Mouse (Mus musculus) liver, embryonic 15.5 days (tissue): ENCODE measurements around the gene Ptrh1. TPM values are rescaled to one million over a fixed set of nuclear protein-coding genes. Genes with fewer than 3 reads are reported as not detected.

Experiments used
- ATAC-seq: fragments of 200-750 bp; cut with Nextera tagmentation; 2 replicates; pipeline ENCODE4 v1.8.0; 2017; ENCODE audit warnings: moderate number of reproducible peaks, mild to moderate bottlenecking, moderate library complexity; ENCODE audit not compliant: insufficient read depth
- H3K27ac ChIP-seq: fragments of 300-500 bp; sonication (generic); replicated peaks from 2 replicates; pipeline ENCODE4 v1.5.1; 2015; ENCODE audit warnings: mild to moderate bottlenecking, inconsistent platforms
- H3K27me3 ChIP-seq: fragments of 300-500 bp; sonication (generic); 2 replicates; pipeline ENCODE4 v1.6.1; 2015; ENCODE audit warnings: mild to moderate bottlenecking, inconsistent platforms
- H3K36me3 ChIP-seq: fragments of 300-500 bp; sonication (generic); replicated peaks from 2 replicates; pipeline ENCODE4 v1.6.1; 2015; ENCODE audit warnings: moderate library complexity, mild to moderate bottlenecking, inconsistent platforms
- H3K4me1 ChIP-seq: fragments of 300-500 bp; sonication (generic); replicated peaks from 2 replicates; pipeline ENCODE4 v1.6.1; 2015; ENCODE audit warnings: inconsistent platforms
- H3K4me2 ChIP-seq: fragments of 300-500 bp; sonication (generic); 2 replicates; pipeline ENCODE4 v1.6.1; 2015; ENCODE audit warnings: moderate library complexity, mild to moderate bottlenecking, inconsistent platforms
- H3K4me3 ChIP-seq: fragments of 300-500 bp; sonication (generic); replicated peaks from 2 replicates; pipeline ENCODE4 v1.5.1; 2015; ENCODE audit warnings: mild to moderate bottlenecking, inconsistent platforms
- H3K9ac ChIP-seq: fragments of 300-500 bp; sonication (generic); 2 replicates; pipeline ENCODE4 v1.6.1; 2015; ENCODE audit warnings: moderate library complexity, mild to moderate bottlenecking, inconsistent platforms
- H3K9me3 ChIP-seq: fragments of 300-500 bp; sonication (generic); replicated peaks from 2 replicates; pipeline ENCODE4 v1.6.1; 2016; ENCODE audit warnings: inconsistent platforms
- WGBS: fragments of 180-500 bp; shearing (Covaris S2); methylation state at CpG from one replicate; pipeline ENCODE4 v1.1.7; 2015; ENCODE audit warnings: mixed read lengths; ENCODE audit not compliant: insufficient replicate concordance; 5-methylcytosine and 5-hydroxymethylcytosine counted together
- polyA plus RNA-seq: library from polyadenylated mRNA; unstranded; fragments of >200 nt; fragmentation: Nextera tagmentation; extraction: Ambion mirVana; gene quantifications from 2 replicates; pipeline ENCODE4 v1.2.1, GENCODE M21; 2015

The Ptrh1 gene
- polyA plus RNA-seq, 1 experiment from 2014 or later: 1.5 TPM

- WGBS: 60% methylated on average over 8 of the region's 8 CpGs
- H3K4me1 ChIP-seq: peaks cover 41% of the 10 kb centered on the region
- no peak overlapping the region for H3K4me3 ChIP-seq
- H3K4me2 ChIP-seq: no peak overlapping the region
- H3K9ac ChIP-seq: no peak overlapping the region
- no peak for ATAC-seq
- no peak overlapping the region for H3K27ac ChIP-seq
- H3K27me3 ChIP-seq: peaks cover 4% of the 10 kb centered on the region; the same call in 1 of the 2 replicates
- H3K9me3 ChIP-seq: no peaks in the 10 kb centered on the region
- no peaks in the 10 kb centered on the region for H3K36me3 ChIP-seq
Measured at GRCm38 (mm10) chr2:32772626-32773279, 2.8 kb upstream of the Ptrh1 start.

- peaks cover 4% of the 10 kb centered on the region; the same call in 1 of the 2 replicates for H3K27me3 ChIP-seq
- H3K4me1 ChIP-seq: peaks cover 27% of the 10 kb centered on the region
- 0 out of 2 replicates have a peak overlapping the region, but pooled peaks have one; percentile 48 for H3K9ac ChIP-seq
- peak overlapping the region; percentile 73 for H3K4me3 ChIP-seq
- no peaks in the 10 kb centered on the region for H3K9me3 ChIP-seq
- peak overlapping the region; percentile 92 for H3K4me2 ChIP-seq
- H3K36me3 ChIP-seq: no peaks in the 10 kb centered on the region
- no peak for ATAC-seq
- 33% methylated on average over 22 of the region's 22 CpGs for WGBS
- H3K27ac ChIP-seq: no peak overlapping the region
Measured at GRCm38 (mm10) chr2:32776192-32776591, 606 bp downstream of the Ptrh1 start.

GRCm38 (mm10) chr2:32778081-32778480 lies 2.5 kb downstream of the Ptrh1 start:
- Histone ChIP-seq H3K9ac (no peak overlapping the region), H3K4me1 (peaks cover 18% of the 10 kb centered on the region), H3K4me2 (no peak overlapping the region), H3K27me3 (peaks cover 4% of the 10 kb centered on the region; the same call in 1 of the 2 replicates), H3K4me3 (no peak overlapping the region), H3K36me3 (no peaks in the 10 kb centered on the region), H3K27ac (no peak overlapping the region), H3K9me3 (no peaks in the 10 kb centered on the region)
- WGBS: 73% methylated on average over 6 of the region's 6 CpGs
- no peak for ATAC-seq

GRCm38 (mm10) chr2:32779131-32779530 lies 3.5 kb downstream of the Ptrh1 start:
- no peak overlapping the region for H3K4me2 ChIP-seq
- ATAC-seq: no peak

GRCm38 (mm10) chr2:32779714-32780113 lies 4.1 kb downstream of the Ptrh1 start:
- ATAC-seq: no peak
- WGBS: 66% methylated on average over 6 of the region's 6 CpGs
- Histone ChIP-seq H3K27ac (no peak overlapping the region), H3K4me2 (no peak overlapping the region), H3K36me3 (no peaks in the 10 kb centered on the region), H3K4me3 (no peak overlapping the region), H3K27me3 (peaks cover under 1% of the 10 kb centered on the region; the same call in 1 of the 2 replicates), H3K9me3 (no peaks in the 10 kb centered on the region), H3K4me1 (peaks cover 18% of the 10 kb centered on the region), H3K9ac (no peak overlapping the region)

More at GRCm38 (mm10) chr2:32779131-32779530, 3.5 kb downstream of the Ptrh1 start:
- Histone ChIP-seq H3K9me3 (no peaks in the 10 kb centered on the region), H3K4me3 (no peak overlapping the region), H3K9ac (no peak overlapping the region), H3K36me3 (no peaks in the 10 kb centered on the region), H3K4me1 (peaks cover 18% of the 10 kb centered on the region), H3K27ac (no peak overlapping the region), H3K27me3 (peaks cover 4% of the 10 kb centered on the region; the same call in 1 of the 2 replicates)
- WGBS: 18% methylated on average over 8 of the region's 8 CpGs

- WGBS: 49% methylated on average over 6 of the region's 6 CpGs
- Histone ChIP-seq H3K4me1 (no peaks in the 10 kb centered on the region; the same call in 1 of the 2 replicates), H3K27ac (no peak overlapping the region), H3K9me3 (no peaks in the 10 kb centered on the region), H3K27me3 (no peaks in the 10 kb centered on the region), H3K9ac (no peak overlapping the region), H3K36me3 (no peaks in the 10 kb centered on the region), H3K4me2 (no peak overlapping the region), H3K4me3 (no peak overlapping the region)
- no peak for ATAC-seq
Measured at GRCm38 (mm10) chr2:32781710-32782109, 6.1 kb downstream of the Ptrh1 start.

GRCm38 (mm10) chr2:32784048-32784681 lies 8.6 kb downstream of the Ptrh1 start, which contains the start of gene Cfap157:
Gene Cfap157 (minus strand): TSS chr2:32784428.
- Histone ChIP-seq H3K36me3 (no peaks in the 10 kb centered on the region), H3K9me3 (no peaks in the 10 kb centered on the region), H3K4me1 (no peaks in the 10 kb centered on the region; the same call in 1 of the 2 replicates), H3K4me3 (no peak within 1 kb of the TSS), H3K27ac (no peak within 1 kb of the TSS), H3K27me3 (no peaks in the 10 kb centered on the region), H3K4me2 (no peak within 1 kb of the TSS), H3K9ac (no peak within 1 kb of the TSS)
- 53% methylated on average over 4 of the region's 4 CpGs for WGBS
- ATAC-seq: no peak

GRCm38 (mm10) chr2:32787176-32787575 lies 11.6 kb downstream of the Ptrh1 start:
- no peak overlapping the region for H3K27ac ChIP-seq
- 49% methylated on average over 6 of the region's 6 CpGs for WGBS
- no peaks in the 10 kb centered on the region for H3K36me3 ChIP-seq
- H3K27me3 ChIP-seq: no peaks in the 10 kb centered on the region
- H3K4me2 ChIP-seq: no peak overlapping the region
- H3K9ac ChIP-seq: no peak overlapping the region
- ATAC-seq: no peak
- no peak overlapping the region for H3K4me3 ChIP-seq
- H3K4me1 ChIP-seq: no peaks in the 10 kb centered on the region
- no peaks in the 10 kb centered on the region for H3K9me3 ChIP-seq

GRCm38 (mm10) chr2:32788581-32788980 lies 13.0 kb downstream of the Ptrh1 start:
- Histone ChIP-seq H3K4me1 (no peaks in the 10 kb centered on the region), H3K9ac (no peak overlapping the region), H3K27ac (no peak overlapping the region), H3K4me2 (no peak overlapping the region), H3K4me3 (no peak overlapping the region), H3K27me3 (no peaks in the 10 kb centered on the region), H3K36me3 (no peaks in the 10 kb centered on the region), H3K9me3 (no peaks in the 10 kb centered on the region)
- ATAC-seq: no peak
- WGBS: 53% methylated on average over 2 of the region's 2 CpGs

GRCm38 (mm10) chr2:32791297-32791696 lies 15.7 kb downstream of the Ptrh1 start:
- H3K9ac ChIP-seq: no peak overlapping the region
- no peak overlapping the region for H3K4me2 ChIP-seq
- 71% methylated on average over 6 of the region's 6 CpGs for WGBS
- no peaks in the 10 kb centered on the region for H3K4me1 ChIP-seq
- no peak overlapping the region for H3K27ac ChIP-seq
- no peaks in the 10 kb centered on the region for H3K27me3 ChIP-seq
- no peaks in the 10 kb centered on the region for H3K9me3 ChIP-seq
- H3K36me3 ChIP-seq: no peaks in the 10 kb centered on the region
- no peak for ATAC-seq
- no peak overlapping the region for H3K4me3 ChIP-seq

- no peaks in the 10 kb centered on the region for H3K4me1 ChIP-seq
- no peak overlapping the region for H3K4me2 ChIP-seq
- no peak overlapping the region for H3K9ac ChIP-seq
- peaks cover 7% of the 10 kb centered on the region for H3K36me3 ChIP-seq
- no peak overlapping the region for H3K27ac ChIP-seq
- WGBS: 80% methylated on average over 13 of the region's 13 CpGs
- H3K27me3 ChIP-seq: no peaks in the 10 kb centered on the region
- no peaks in the 10 kb centered on the region for H3K9me3 ChIP-seq
- no peak overlapping the region for H3K4me3 ChIP-seq
- no peak for ATAC-seq
Measured at GRCm38 (mm10) chr2:32795748-32796418, 20.3 kb downstream of the Ptrh1 start.
